Mouse (Mus musculus): ENCODE data around the gene Vmn1r180.
"Not testable (repeated sequence)": the region's sequence is repeated elsewhere in the genome, so short reads cannot be mapped to it uniquely, and the experiment has no call there.

Vmn1r180 gene

DNA sequence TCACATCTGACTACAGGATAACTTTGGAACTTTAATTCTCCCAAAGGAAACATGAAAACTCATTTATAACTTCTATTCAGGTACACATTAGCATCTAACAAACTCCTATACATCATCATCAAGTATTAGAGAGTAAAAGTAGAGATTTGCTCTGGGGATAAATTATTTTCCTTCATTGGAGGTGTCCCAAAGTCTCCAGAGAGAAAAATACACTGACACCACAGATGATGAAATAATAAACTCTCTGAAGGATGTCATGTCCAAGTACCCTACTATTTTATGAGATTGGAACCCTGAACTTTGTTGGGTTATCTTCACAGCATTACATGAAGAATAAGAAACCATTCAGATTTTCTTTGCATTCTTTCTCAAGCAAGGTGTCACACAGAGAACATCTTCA, at the start of gene Vmn1r180:
Vmn1r180 (plus strand) TSS at position 301 of the 400 bp plus-strand sequence.
- no peak for DNase-seq (ENCODE audit: low spot score in 2 of 2)

DNA sequence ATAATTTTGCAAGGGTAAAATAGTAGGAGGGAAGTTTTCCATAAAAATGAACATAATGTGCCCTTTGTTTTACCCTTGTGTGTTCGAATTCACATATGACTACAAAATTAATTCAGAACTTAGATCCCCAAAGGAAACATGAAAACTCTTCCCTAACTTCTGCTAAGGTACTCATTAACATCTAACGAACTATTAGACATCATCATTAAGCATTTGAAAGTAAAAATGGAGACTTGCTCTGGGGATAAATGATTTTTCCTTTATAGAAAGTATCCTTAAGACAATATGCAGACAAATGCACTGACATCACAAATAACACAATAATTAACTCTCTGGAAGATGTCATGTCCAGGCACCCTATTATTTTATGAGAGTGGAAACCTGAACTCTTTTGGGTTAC, 23.8 kb upstream of the Vmn1r180 start, which contains the start of gene Vmn1r179:
Vmn1r179 (plus strand) TSS at position 301 of the 400 bp plus-strand sequence.
- DNase-seq (ENCODE audit: low spot score in 2 of 2) = no peak

GRCm38 (mm10) chr7:23968044-23968443, 17.6 kb downstream of the Vmn1r180 start:
- DNase-seq (ENCODE audit: low spot score in 2 of 2) = peak in 1 of 2 experiments; percentile 20

DNA sequence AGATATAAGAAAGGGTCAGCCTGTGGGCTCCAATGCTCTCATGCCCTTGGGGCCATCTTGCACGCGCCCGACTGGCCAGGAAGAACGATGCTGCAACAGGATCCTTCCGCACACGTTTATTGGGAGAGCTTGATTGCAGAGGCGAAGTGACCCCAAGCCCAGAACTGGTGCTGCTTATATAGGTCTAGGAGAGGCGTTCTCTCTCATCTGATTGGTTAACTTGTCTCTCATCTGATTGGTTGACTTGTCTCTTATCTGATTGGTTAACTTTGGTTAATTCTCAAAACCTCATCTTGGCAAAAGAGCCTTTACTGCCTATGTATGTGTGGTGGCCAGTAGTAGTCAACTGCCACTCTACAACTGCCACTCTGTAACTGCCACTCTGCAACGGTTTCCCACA, 23.9 kb downstream of the Vmn1r180 start, which contains the start of gene Vmn1r181:
Vmn1r181 (plus strand) TSS at position 301 of the 400 bp plus-strand sequence.
- not testable (repeated sequence) for DNase-seq (ENCODE audit: low spot score in 2 of 2)

DNA sequence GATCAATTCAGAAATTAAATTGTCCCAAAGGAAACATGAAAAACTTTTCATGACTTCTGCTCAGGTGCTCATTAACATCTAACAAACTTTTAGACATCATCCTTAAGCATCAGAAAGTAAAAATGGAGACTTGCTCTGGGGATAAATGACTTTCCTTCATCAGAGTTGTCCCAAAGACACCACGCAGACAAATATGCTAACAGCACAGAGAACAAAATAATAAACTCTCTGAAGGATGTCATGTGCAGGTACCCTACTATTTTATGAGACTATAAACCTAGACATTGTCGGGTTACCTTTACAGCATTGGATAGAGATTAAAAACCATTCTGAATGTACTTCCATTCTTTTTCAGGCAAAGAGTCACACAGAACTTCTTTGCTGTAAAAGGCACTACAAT, 51.0 kb downstream of the Vmn1r180 start, which contains the start of gene V1rd19:
V1rd19 (plus strand) TSS at position 301 of the 400 bp plus-strand sequence.
- DNase-seq (ENCODE audit: low spot score in 2 of 2) = no peak
